Mouse (Mus musculus): Measurements from ENCODE around the gene Vars2. TPM values are rescaled to one million over a fixed set of nuclear protein-coding genes. Genes with fewer than 3 reads are reported as not detected.
A peak's percentile ranks its signal among the peaks of the same experiment; 100 is the strongest.

Gene Vars2
- total and polyA plus RNA-seq, 3 experiments, result 24.0 to 34.0 TPM; not detected in 1

GRCm38 (mm10) chr17:35635699-35636111, 31.7 kb downstream of the Vars2 start (continued):
- TF ChIP-seq POLR2AphosphoS5 (IDR thresholded peaks at IDR 0.05; ENCODE audit: borderline replicate concordance, low read depth, low read length) (no peak), CHD1 (IDR thresholded peaks at IDR 0.05; ENCODE audit: low read depth, low read length) (no peak), GABPA (IDR thresholded peaks at IDR 0.05; ENCODE audit: low read depth, low read length) (no peak), CHD2 (IDR thresholded peaks at IDR 0.05; ENCODE audit: low read length) (no peak), TCF12 (IDR thresholded peaks at IDR 0.05; ENCODE audit: low read depth, low read length) (no peak), RAD21 (IDR thresholded peaks at IDR 0.05; ENCODE audit: low read depth, low read length) (peak; percentile 56), POLR2AphosphoS2 (IDR thresholded peaks at IDR 0.05; ENCODE audit: low read length) (no peak), USF1 (IDR thresholded peaks at IDR 0.05; ENCODE audit: low read depth, low read length) (no peak), JUND (IDR thresholded peaks at IDR 0.05; ENCODE audit: low read depth, low read length) (no peak), MAX (IDR thresholded peaks at IDR 0.05; ENCODE audit: low read length) (no peak), KAT2A (conservative IDR thresholded peaks at IDR 0.05; ENCODE audit: low read depth, low read length) (no peak)

- no peaks in the 10 kb centered on the region for H3K79me2 ChIP-seq (ENCODE audit: control insufficient read depth, insufficient read depth, low read length, poor library complexity)
- TF ChIP-seq SMC3 (IDR thresholded peaks at IDR 0.05; ENCODE audit: low read depth, low read length) (0 out of 2 replicates have a peak, but pooled peaks have one; percentile 11), POLR2AphosphoS2 (IDR thresholded peaks at IDR 0.05; ENCODE audit: low read length) (no peak), CTCF (IDR thresholded peaks at IDR 0.05 in 2 of 3, conservative IDR thresholded peaks at IDR 0.05 in 1 of 3; ENCODE audit: control insufficient read depth in 1 of 3, insufficient read depth in 1 of 3, low read depth in 2 of 3, low read length in 3 of 3, poor library complexity in 1 of 3, severe bottlenecking in 1 of 3) (peak; percentile 17 to 49 (median 43); a peak in 4 of 6 replicates), E2F4 (IDR thresholded peaks at IDR 0.05; ENCODE audit: borderline replicate concordance, low read depth, low read length) (no peak), HCFC1 (IDR thresholded peaks at IDR 0.05; ENCODE audit: low read depth, low read length) (0 out of 2 replicates have a peak, but pooled peaks have one; percentile 13), MEF2A (IDR thresholded peaks at IDR 0.05; ENCODE audit: extremely low read depth, insufficient replicate concordance, low read depth, low read length, poor library complexity, severe bottlenecking) (no peak)
- H3K27me3 ChIP-seq (ENCODE audit: control insufficient read depth in 1 of 2, insufficient read depth in 2 of 2, low read length in 2 of 2), result peaks cover 1 to 3% of the 10 kb centered on the region in 2 experiments; a peak in 1 of 4 replicates
- peak; percentile 42 for DNase-seq (ENCODE audit: low read depth, low spot score)
- H3K4me1 ChIP-seq (ENCODE audit: control insufficient read depth in 1 of 2, insufficient read depth in 2 of 2, low read length in 2 of 2), result peaks cover 0 to 17% of the 10 kb centered on the region in 2 experiments; a peak in 2 of 4 replicates
- H3K4me3 ChIP-seq (ENCODE audit: control insufficient read depth in 1 of 2, insufficient read depth in 1 of 2, low read depth in 2 of 2, low read length in 2 of 2), result no peak overlapping the region
- peaks cover 0 to 11% of the 10 kb centered on the region in 2 experiments; a peak in 2 of 4 replicates for H3K36me3 ChIP-seq (ENCODE audit: control insufficient read depth in 1 of 2, insufficient read depth in 2 of 2, low read length in 2 of 2)
- H3K27ac ChIP-seq (ENCODE audit: control insufficient read depth, low read depth, low read length), result no peak overlapping the region
- no peak overlapping the region for H3K9ac ChIP-seq (ENCODE audit: control insufficient read depth, low read depth, low read length, poor library complexity, severe bottlenecking)
- no peaks in the 10 kb centered on the region for H3K9me3 ChIP-seq (replicated peaks; ENCODE audit: insufficient read depth, low read length)
Measured at GRCm38 (mm10) chr17:35635202-35635601, 32.2 kb downstream of the Vars2 start.

- Histone ChIP-seq H3K4me3 (ENCODE audit: control insufficient read depth in 1 of 2, insufficient read depth in 1 of 2, low read depth in 2 of 2, low read length in 2 of 2) (no peak overlapping the region), H3K27me3 (ENCODE audit: control insufficient read depth in 1 of 2, insufficient read depth in 2 of 2, low read length in 2 of 2) (peaks cover 3% of the 10 kb centered on the region in 2 experiments; a peak in 1 of 4 replicates), H3K9me3 (replicated peaks; ENCODE audit: insufficient read depth, low read length) (no peaks in the 10 kb centered on the region), H3K9ac (ENCODE audit: control insufficient read depth, low read depth, low read length, poor library complexity, severe bottlenecking) (no peak overlapping the region), H3K79me2 (ENCODE audit: control insufficient read depth, insufficient read depth, low read length, poor library complexity) (no peaks in the 10 kb centered on the region), H3K36me3 (ENCODE audit: control insufficient read depth in 1 of 2, insufficient read depth in 2 of 2, low read length in 2 of 2) (peaks cover 0 to 4% of the 10 kb centered on the region in 2 experiments; a peak in 2 of 4 replicates), H3K4me1 (ENCODE audit: control insufficient read depth in 1 of 2, insufficient read depth in 2 of 2, low read length in 2 of 2) (peaks cover 0 to 7% of the 10 kb centered on the region in 2 experiments; a peak in 2 of 4 replicates), H3K27ac (ENCODE audit: control insufficient read depth, low read depth, low read length) (no peak overlapping the region)
- TF ChIP-seq SMC3 (IDR thresholded peaks at IDR 0.05; ENCODE audit: low read depth, low read length), result 0 out of 2 replicates have a peak, but pooled peaks have one; percentile 3
- no peak for TF ChIP-seq TCF12 (IDR thresholded peaks at IDR 0.05; ENCODE audit: low read depth, low read length)
- no peak for TF ChIP-seq USF1 (IDR thresholded peaks at IDR 0.05; ENCODE audit: low read depth, low read length)
- no peak for TF ChIP-seq CHD2 (IDR thresholded peaks at IDR 0.05; ENCODE audit: low read length)
- no peak for DNase-seq (ENCODE audit: low read depth, low spot score)
Measured at GRCm38 (mm10) chr17:35633992-35634391, 33.4 kb downstream of the Vars2 start.

All from MEL (cell line).